Mouse (Mus musculus): ENCODE results near the gene Epgn. TPM values are rescaled to one million over a fixed set of nuclear protein-coding genes. Genes with fewer than 3 reads are reported as not detected.

Epgn gene
- polyA plus RNA-seq, 1 experiment from 2014 or later = not detected

- Histone ChIP-seq H3K4me2 (replicated peaks) (no peak overlapping the region), H3K9ac (no peak overlapping the region), H3K27ac (no peak overlapping the region), H3K4me3 (replicated peaks) (no peak overlapping the region), H3K36me3 (no peaks in the 10 kb centered on the region), H3K27me3 (replicated peaks) (no peaks in the 10 kb centered on the region), H3K9me3 (no peaks in the 10 kb centered on the region), H3K4me1 (replicated peaks) (no peaks in the 10 kb centered on the region)
- peak; percentile 98 for ATAC-seq
- 13% methylated on average over 2 of the region's 2 CpGs for WGBS
These were observed 11.3 kb downstream of the Epgn start for GRCm38 (mm10) chr5:91038547-91038946.

- no peaks in the 10 kb centered on the region for H3K4me1 ChIP-seq (replicated peaks)
- no peak overlapping the region for H3K4me2 ChIP-seq (replicated peaks)
- no peaks in the 10 kb centered on the region for H3K27me3 ChIP-seq (replicated peaks)
- H3K27ac ChIP-seq = no peak overlapping the region
- no peaks in the 10 kb centered on the region for H3K36me3 ChIP-seq
- H3K4me3 ChIP-seq (replicated peaks) = no peak overlapping the region
- WGBS = 64% methylated on average over 2 of the region's 2 CpGs
- H3K9ac ChIP-seq = no peak overlapping the region
- H3K9me3 ChIP-seq = no peaks in the 10 kb centered on the region
- ATAC-seq = peak; percentile 65
These were observed 11.7 kb downstream of the Epgn start for GRCm38 (mm10) chr5:91038963-91039362.

- H3K9ac ChIP-seq = no peak overlapping the region
- no peak overlapping the region for H3K4me2 ChIP-seq (replicated peaks)
- H3K9me3 ChIP-seq = no peaks in the 10 kb centered on the region
- ATAC-seq = peak; percentile 67
- no peaks in the 10 kb centered on the region for H3K27me3 ChIP-seq (replicated peaks)
- no peak overlapping the region for H3K27ac ChIP-seq
- H3K36me3 ChIP-seq = no peaks in the 10 kb centered on the region
- H3K4me1 ChIP-seq (replicated peaks) = no peaks in the 10 kb centered on the region
- 42% methylated on average over 6 of the region's 6 CpGs for WGBS
- no peak overlapping the region for H3K4me3 ChIP-seq (replicated peaks)
These were observed 20.7 kb downstream of the Epgn start for GRCm38 (mm10) chr5:91047987-91048386.

GRCm38 (mm10) chr5:91048397-91048796, 21.1 kb downstream of the Epgn start:
- Histone ChIP-seq H3K4me3 (replicated peaks) (no peak overlapping the region), H3K36me3 (no peaks in the 10 kb centered on the region), H3K27ac (0 out of 2 replicates have a peak overlapping the region, but pooled peaks have one; percentile 32), H3K9ac (no peak overlapping the region), H3K9me3 (no peaks in the 10 kb centered on the region), H3K4me1 (replicated peaks) (no peaks in the 10 kb centered on the region), H3K4me2 (replicated peaks) (no peak overlapping the region), H3K27me3 (replicated peaks) (no peaks in the 10 kb centered on the region)
- ATAC-seq = peak; percentile 71
- WGBS = 66% methylated on average over 8 of the region's 8 CpGs

GRCm38 (mm10) chr5:91072340-91072739, 45.1 kb downstream of the Epgn start:
- Histone ChIP-seq H3K4me3 (replicated peaks) (no peak overlapping the region), H3K27ac (no peak overlapping the region), H3K4me2 (replicated peaks) (no peak overlapping the region), H3K9ac (no peak overlapping the region), H3K4me1 (replicated peaks) (0 out of 2 replicates have a peak, but pooled peaks cover 4% of the 10 kb centered on the region), H3K27me3 (replicated peaks) (peaks cover 5% of the 10 kb centered on the region; the same call in 1 of the 2 replicates), H3K9me3 (no peaks in the 10 kb centered on the region), H3K36me3 (no peaks in the 10 kb centered on the region)
- no peak for ATAC-seq
- WGBS = 59% methylated on average over 4 of the region's 4 CpGs

GRCm38 (mm10) chr5:91073626-91074025, 46.4 kb downstream of the Epgn start:
- H3K4me2 ChIP-seq (replicated peaks) = peak overlapping the region; percentile 72
- peaks cover 5% of the 10 kb centered on the region; the same call in 1 of the 2 replicates for H3K27me3 ChIP-seq (replicated peaks)
- H3K36me3 ChIP-seq = no peaks in the 10 kb centered on the region
- H3K9ac ChIP-seq = no peak overlapping the region
- no peak for ATAC-seq
- WGBS = 78% methylated on average over 8 of the region's 8 CpGs
- 0 out of 2 replicates have a peak, but pooled peaks cover 4% of the 10 kb centered on the region for H3K4me1 ChIP-seq (replicated peaks)
- peak overlapping the region; percentile 42; the same call in 1 of the 2 replicates for H3K4me3 ChIP-seq (replicated peaks)
- no peaks in the 10 kb centered on the region for H3K9me3 ChIP-seq
- H3K27ac ChIP-seq = no peak overlapping the region

- peak; percentile 32; the same call in 1 of the 2 replicates for ATAC-seq
- 43% methylated on average over 8 of the region's 8 CpGs for WGBS
- peak overlapping the region; percentile 40 for H3K9ac ChIP-seq
- H3K4me3 ChIP-seq (replicated peaks) = peak overlapping the region; percentile 42
- no peaks in the 10 kb centered on the region for H3K9me3 ChIP-seq
- no peaks in the 10 kb centered on the region for H3K36me3 ChIP-seq
- no peak overlapping the region; the same call in 1 of the 2 replicates for H3K27ac ChIP-seq
- 0 out of 2 replicates have a peak, but pooled peaks cover 4% of the 10 kb centered on the region for H3K4me1 ChIP-seq (replicated peaks)
- peaks cover 5% of the 10 kb centered on the region; the same call in 1 of the 2 replicates for H3K27me3 ChIP-seq (replicated peaks)
- peak overlapping the region; percentile 72 for H3K4me2 ChIP-seq (replicated peaks)
These were observed 46.8 kb downstream of the Epgn start for GRCm38 (mm10) chr5:91074026-91074425.

GRCm38 (mm10) chr5:91074450-91074950, 47.2 kb downstream of the Epgn start, which contains the start of gene Ereg:
Ereg (plus strand) TSS chr5:91074622.
- H3K9ac ChIP-seq = peak within 1 kb of the TSS; percentile 40
- H3K4me3 ChIP-seq (replicated peaks) = peak within 1 kb of the TSS; percentile 42
- H3K27me3 ChIP-seq (replicated peaks) = peaks cover 5% of the 10 kb centered on the region; the same call in 1 of the 2 replicates
- ATAC-seq = peak; percentile 82
- H3K9me3 ChIP-seq = no peaks in the 10 kb centered on the region
- H3K4me1 ChIP-seq (replicated peaks) = 0 out of 2 replicates have a peak, but pooled peaks cover 4% of the 10 kb centered on the region
- 2% methylated on average over 25 of the region's 25 CpGs for WGBS
- peak within 1 kb of the TSS; percentile 45 for H3K27ac ChIP-seq
- peak within 1 kb of the TSS; percentile 72 for H3K4me2 ChIP-seq (replicated peaks)
- H3K36me3 ChIP-seq = no peaks in the 10 kb centered on the region

GRCm38 (mm10) chr5:91075021-91075420, 47.8 kb downstream of the Epgn start:
- H3K27me3 ChIP-seq (replicated peaks) = peaks cover 5% of the 10 kb centered on the region; the same call in 1 of the 2 replicates
- H3K9ac ChIP-seq = no peak overlapping the region
- peak overlapping the region; percentile 72 for H3K4me2 ChIP-seq (replicated peaks)
- 57% methylated on average over 1 of the region's 1 CpGs for WGBS
- ATAC-seq = peak; percentile 92
- H3K9me3 ChIP-seq = no peaks in the 10 kb centered on the region
- H3K27ac ChIP-seq = no peak overlapping the region
- peak overlapping the region; percentile 42 for H3K4me3 ChIP-seq (replicated peaks)
- H3K4me1 ChIP-seq (replicated peaks) = 0 out of 2 replicates have a peak, but pooled peaks cover 4% of the 10 kb centered on the region
- H3K36me3 ChIP-seq = no peaks in the 10 kb centered on the region

- H3K9me3 ChIP-seq = no peaks in the 10 kb centered on the region
- no peak overlapping the region for H3K4me2 ChIP-seq (replicated peaks)
- H3K9ac ChIP-seq = no peak overlapping the region
- no peak overlapping the region for H3K27ac ChIP-seq
- ATAC-seq = no peak
- no peaks in the 10 kb centered on the region for H3K4me1 ChIP-seq (replicated peaks)
- WGBS = 88% methylated on average over 5 of the region's 5 CpGs
- H3K36me3 ChIP-seq = no peaks in the 10 kb centered on the region
- no peaks in the 10 kb centered on the region for H3K27me3 ChIP-seq (replicated peaks)
- no peak overlapping the region for H3K4me3 ChIP-seq (replicated peaks)
These were observed 55.8 kb downstream of the Epgn start for GRCm38 (mm10) chr5:91083016-91083415.

Other genes with a start within 250 kb of the Epgn start
- 0.14 TPM in 1 of 2 replicates, not detected in the other for gene Cxcl3, start 241.4 kb upstream of the Epgn start, polyA plus RNA-seq (2015; fragmentation: Nextera tagmentation; extraction: Ambion mirVana)
- gene Cxcl15, start 232.9 kb upstream of the Epgn start, polyA plus RNA-seq (2015; fragmentation: Nextera tagmentation; extraction: Ambion mirVana) = 0.18 and 0.19 TPM in 2 replicates
- gene Cxcl1, start 136.2 kb upstream of the Epgn start, polyA plus RNA-seq (2015; fragmentation: Nextera tagmentation; extraction: Ambion mirVana) = 0.39 and 0.68 TPM in 2 replicates
- 0.20 TPM in 1 of 2 replicates, not detected in the other for gene Cxcl2, start 123.6 kb upstream of the Epgn start, polyA plus RNA-seq (2015; fragmentation: Nextera tagmentation; extraction: Ambion mirVana)
- 37.1 and 46.2 TPM in 2 replicates for gene Mthfd2l, start 96.3 kb upstream of the Epgn start, polyA plus RNA-seq (2015; fragmentation: Nextera tagmentation; extraction: Ambion mirVana)
- 1.2 TPM in 2 replicates for gene Ereg, start 47.2 kb downstream of the Epgn start, polyA plus RNA-seq (2015; fragmentation: Nextera tagmentation; extraction: Ambion mirVana)
- 5.4 and 5.9 TPM in 2 replicates for gene Areg, start 112.1 kb downstream of the Epgn start, polyA plus RNA-seq (2015; fragmentation: Nextera tagmentation; extraction: Ambion mirVana)